Mouse (Mus musculus): ENCODE measurements around the gene Arl8b. TPM values are rescaled to one million over a fixed set of nuclear protein-coding genes. Genes with fewer than 3 reads are reported as not detected.
A peak's percentile ranks its signal among the peaks of the same experiment; 100 is the strongest.

Arl8b gene
- total RNA-seq, 2 experiments from 2014 or later, result 58.4 to 76.2 TPM

- ATAC-seq (replicated peaks; ENCODE audit: low FRiP score, low TSS enrichment, poor library complexity, severe bottlenecking), result peak; percentile 18; the same call in 1 of the 2 replicates
Measured at GRCm38 (mm10) chr6:108783184-108783881, 434 bp downstream of the Arl8b start.

GRCm38 (mm10) chr6:108784056-108784455 lies 1.2 kb downstream of the Arl8b start:
- ATAC-seq (replicated peaks; ENCODE audit: low FRiP score, low TSS enrichment, poor library complexity, severe bottlenecking), result 0 out of 2 replicates have a peak, but pooled peaks have one; percentile 1

- ATAC-seq (replicated peaks; ENCODE audit: low FRiP score, low TSS enrichment, poor library complexity, severe bottlenecking), result peak; percentile 86
Measured at GRCm38 (mm10) chr6:108784796-108785195, 1.9 kb downstream of the Arl8b start.

GRCm38 (mm10) chr6:108785551-108785950 lies 2.7 kb downstream of the Arl8b start:
- no peak for ATAC-seq (replicated peaks; ENCODE audit: low FRiP score, low TSS enrichment, poor library complexity, severe bottlenecking)

- no peak for ATAC-seq (replicated peaks; ENCODE audit: low FRiP score, low TSS enrichment, poor library complexity, severe bottlenecking)
Measured at GRCm38 (mm10) chr6:108791498-108791897, 8.6 kb downstream of the Arl8b start.

- no peak for ATAC-seq (replicated peaks; ENCODE audit: low FRiP score, low TSS enrichment, poor library complexity, severe bottlenecking)
Measured at GRCm38 (mm10) chr6:108795912-108796311, 13.0 kb downstream of the Arl8b start.

GRCm38 (mm10) chr6:108796706-108797105 lies 13.8 kb downstream of the Arl8b start:
- ATAC-seq (replicated peaks; ENCODE audit: low FRiP score, low TSS enrichment, poor library complexity, severe bottlenecking), result no peak

- no peak for ATAC-seq (replicated peaks; ENCODE audit: low FRiP score, low TSS enrichment, poor library complexity, severe bottlenecking)
Measured at GRCm38 (mm10) chr6:108805194-108805593, 22.3 kb downstream of the Arl8b start.

- ATAC-seq (replicated peaks; ENCODE audit: low FRiP score, low TSS enrichment, poor library complexity, severe bottlenecking), result no peak
Measured at GRCm38 (mm10) chr6:108805871-108806270, 23.0 kb downstream of the Arl8b start.

GRCm38 (mm10) chr6:108807446-108807845 lies 24.5 kb downstream of the Arl8b start:
- ATAC-seq (replicated peaks; ENCODE audit: low FRiP score, low TSS enrichment, poor library complexity, severe bottlenecking), result no peak

GRCm38 (mm10) chr6:108808786-108809185 lies 25.9 kb downstream of the Arl8b start:
- ATAC-seq (replicated peaks; ENCODE audit: low FRiP score, low TSS enrichment, poor library complexity, severe bottlenecking), result no peak

- no peak for ATAC-seq (replicated peaks; ENCODE audit: low FRiP score, low TSS enrichment, poor library complexity, severe bottlenecking)
Measured at GRCm38 (mm10) chr6:108810237-108810636, 27.3 kb downstream of the Arl8b start.

GRCm38 (mm10) chr6:108812134-108812533 lies 29.2 kb downstream of the Arl8b start:
- no peak for ATAC-seq (replicated peaks; ENCODE audit: low FRiP score, low TSS enrichment, poor library complexity, severe bottlenecking)

GRCm38 (mm10) chr6:108817510-108817909 lies 34.6 kb downstream of the Arl8b start:
- no peak for ATAC-seq (replicated peaks; ENCODE audit: low FRiP score, low TSS enrichment, poor library complexity, severe bottlenecking)

GRCm38 (mm10) chr6:108824816-108825545 lies 42.1 kb downstream of the Arl8b start:
- no peak for ATAC-seq (replicated peaks; ENCODE audit: low FRiP score, low TSS enrichment, poor library complexity, severe bottlenecking)

GRCm38 (mm10) chr6:108826070-108826469 lies 43.2 kb downstream of the Arl8b start:
- ATAC-seq (replicated peaks; ENCODE audit: low FRiP score, low TSS enrichment, poor library complexity, severe bottlenecking), result no peak

- no peak for ATAC-seq (replicated peaks; ENCODE audit: low FRiP score, low TSS enrichment, poor library complexity, severe bottlenecking)
Measured at GRCm38 (mm10) chr6:108827336-108827920, 44.5 kb downstream of the Arl8b start.

GRCm38 (mm10) chr6:108828234-108828868 lies 45.5 kb downstream of the Arl8b start, which contains the start of gene Edem1:
Gene Edem1, plus strand, starts transcription at chr6:108828641.
- ATAC-seq (replicated peaks; ENCODE audit: low FRiP score, low TSS enrichment, poor library complexity, severe bottlenecking), result peak; percentile 96

- ATAC-seq (replicated peaks; ENCODE audit: low FRiP score, low TSS enrichment, poor library complexity, severe bottlenecking), result peak; percentile 28
Measured at GRCm38 (mm10) chr6:108828872-108829271, 46.0 kb downstream of the Arl8b start.
